Mouse (Mus musculus): ENCODE measurements around the gene Adcy9.
"Not testable (repeated sequence)": the region's sequence is repeated elsewhere in the genome, so short reads cannot be mapped to it uniquely, and the experiment has no call there.

Adcy9 gene

GRCm38 (mm10) chr16:4382406-4382805 lies 37.9 kb downstream of the Adcy9 start:
- in situ Hi-C loops (cut with MboI) = no loop called here

DNA sequence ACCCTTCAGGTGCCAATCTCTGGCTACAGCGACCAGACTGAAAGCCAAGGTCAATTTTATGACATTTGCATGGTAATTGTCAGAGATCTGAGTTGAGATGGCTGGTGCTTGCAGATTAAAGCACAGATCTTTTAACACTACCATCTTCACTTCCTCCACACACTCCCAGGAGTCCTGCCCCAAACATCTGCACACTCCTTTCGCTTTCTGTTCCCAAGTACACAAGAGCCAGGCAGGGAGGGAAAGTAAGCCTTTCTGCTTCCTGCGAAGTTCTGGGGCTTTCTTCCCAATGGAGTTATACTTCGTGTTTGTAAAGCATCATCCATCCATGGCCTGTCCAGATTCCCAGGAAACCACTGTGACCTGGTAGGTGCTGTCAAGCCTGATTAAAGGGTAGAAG lies 38.8 kb downstream of the Adcy9 start:
- in situ Hi-C loops (cut with MboI) = no loop called here

DNA sequence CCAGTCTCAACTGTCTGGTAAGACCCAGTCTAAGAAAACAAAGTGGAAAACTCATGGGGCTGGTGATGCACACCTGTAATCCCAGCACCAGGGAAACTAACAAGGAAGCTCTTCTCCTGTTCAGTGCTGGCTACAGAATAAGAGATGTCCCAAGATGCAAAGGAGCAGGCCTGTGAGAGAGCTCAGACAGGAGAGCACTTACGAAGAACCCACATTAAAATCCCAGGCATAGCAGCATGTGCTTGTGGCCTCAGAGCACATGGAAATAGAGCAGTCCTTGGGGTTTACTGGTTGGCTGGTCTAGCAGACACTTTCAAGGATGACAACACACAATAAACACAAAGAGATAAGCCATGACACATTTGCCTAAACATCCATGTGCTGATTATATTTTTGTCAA lies 41.5 kb downstream of the Adcy9 start:
- in situ Hi-C loops (cut with MboI) = no loop called here

DNA sequence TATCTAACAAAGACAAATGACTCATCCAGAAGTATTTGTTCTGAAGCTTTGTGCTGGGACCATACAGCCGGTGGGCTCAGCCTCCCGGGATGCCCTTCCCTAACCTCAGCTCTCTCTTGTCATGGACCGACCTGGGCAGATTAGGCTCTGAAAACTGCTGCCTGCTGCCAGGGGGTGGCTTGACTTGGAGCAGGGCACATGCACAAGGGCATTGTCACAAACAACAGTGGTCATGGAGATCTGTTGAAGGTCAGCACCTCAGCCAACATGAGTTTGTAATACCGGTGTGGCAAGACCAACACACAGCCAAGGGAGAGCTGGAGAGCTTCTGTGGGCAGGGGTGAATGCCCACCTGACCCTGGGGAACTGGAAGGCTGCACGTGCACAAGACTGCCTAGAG lies 42.7 kb downstream of the Adcy9 start:
- in situ Hi-C loops (cut with MboI) = no loop called here

DNA sequence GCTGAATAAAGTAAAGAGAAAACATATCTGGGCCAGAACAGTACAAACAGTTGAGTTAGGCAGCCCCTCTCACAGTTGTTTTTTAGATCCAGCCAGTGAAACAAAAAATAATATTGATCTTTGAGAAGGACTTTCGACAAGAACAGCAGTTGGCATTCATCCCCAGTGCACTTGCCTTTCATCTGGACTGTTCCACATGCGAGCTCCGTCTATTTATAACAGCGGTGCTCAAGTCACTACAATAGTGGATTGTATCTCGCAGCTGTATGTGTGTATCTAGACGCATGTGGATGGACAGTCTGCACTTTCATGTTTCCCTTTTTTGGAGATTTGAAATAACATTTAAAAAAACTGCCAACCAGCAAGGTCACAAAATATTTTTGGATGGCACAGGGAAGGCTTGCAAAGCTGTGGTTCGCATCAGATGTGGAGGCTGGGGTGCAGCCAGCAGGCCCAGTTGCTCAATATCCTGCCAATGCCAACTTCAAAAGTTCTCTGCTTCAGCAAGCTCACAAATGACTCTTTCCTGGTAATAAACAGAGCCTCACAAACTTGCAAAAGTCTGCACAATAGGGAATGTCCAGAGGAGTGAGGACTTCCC lies 45.4 kb downstream of the Adcy9 start:
- in situ Hi-C loops (cut with MboI) = no loop called here

DNA sequence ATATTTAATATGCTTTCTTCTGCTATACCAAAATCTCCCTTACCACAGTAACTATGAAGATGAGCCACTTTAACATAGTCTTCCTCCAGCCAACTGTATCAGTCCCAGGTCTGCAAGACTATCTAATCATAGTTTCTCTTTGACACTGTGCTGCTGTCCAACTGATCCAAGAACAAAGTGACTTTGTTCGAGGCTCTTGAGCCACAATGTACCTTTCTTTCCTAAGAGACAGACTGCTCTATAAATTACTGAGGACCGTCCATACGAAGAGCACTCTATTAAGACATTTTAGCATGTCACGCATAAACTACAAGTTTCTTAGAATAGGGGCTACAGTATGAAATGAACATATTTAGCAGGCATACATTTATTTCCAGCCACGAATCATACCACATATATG lies 46.0 kb downstream of the Adcy9 start:
- in situ Hi-C loops (cut with MboI) = no loop called here

DNA sequence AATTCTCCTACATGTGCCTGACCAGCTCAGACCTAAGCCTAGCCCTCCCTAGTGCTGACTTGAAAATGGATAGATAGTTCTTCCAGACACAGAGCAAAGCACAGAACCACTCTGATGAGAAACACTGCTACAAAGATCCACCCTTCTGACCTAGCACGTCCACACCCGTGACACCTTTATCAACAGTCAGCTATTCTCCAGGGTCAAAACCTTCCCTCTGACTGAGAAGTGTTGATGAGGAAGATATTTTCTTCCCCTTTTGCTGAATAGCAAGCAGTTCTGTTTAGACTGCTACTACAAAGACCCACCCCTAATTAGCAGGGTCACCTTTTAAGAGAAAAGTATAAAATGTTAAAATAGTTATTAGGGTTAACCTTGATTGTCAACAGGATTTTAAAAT lies 49.3 kb downstream of the Adcy9 start:
- in situ Hi-C loops (cut with MboI) = no loop called here

- in situ Hi-C loops (cut with MboI) = no loop called here
Measured at GRCm38 (mm10) chr16:4370141-4370541, 50.2 kb downstream of the Adcy9 start.

DNA sequence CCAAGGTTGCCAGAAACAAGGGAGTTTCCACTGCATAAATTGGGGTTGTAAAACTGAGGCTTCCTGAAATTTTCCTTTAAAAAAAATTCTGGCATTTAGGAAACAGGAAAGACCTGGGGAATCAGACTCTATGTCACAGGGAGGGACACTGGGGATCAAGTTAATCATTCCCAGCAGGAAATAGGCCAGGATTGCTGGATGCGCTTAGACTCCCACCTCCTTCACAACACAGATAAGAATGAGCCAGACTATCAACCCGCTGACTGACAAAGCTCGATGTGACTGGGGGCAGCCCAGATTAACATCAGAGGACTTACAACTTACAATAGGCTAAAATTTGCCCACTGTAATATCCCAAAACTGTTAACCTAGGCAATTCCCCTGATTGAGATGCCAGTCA lies 52.4 kb downstream of the Adcy9 start:
- in situ Hi-C loops (cut with MboI) = no loop called here

DNA sequence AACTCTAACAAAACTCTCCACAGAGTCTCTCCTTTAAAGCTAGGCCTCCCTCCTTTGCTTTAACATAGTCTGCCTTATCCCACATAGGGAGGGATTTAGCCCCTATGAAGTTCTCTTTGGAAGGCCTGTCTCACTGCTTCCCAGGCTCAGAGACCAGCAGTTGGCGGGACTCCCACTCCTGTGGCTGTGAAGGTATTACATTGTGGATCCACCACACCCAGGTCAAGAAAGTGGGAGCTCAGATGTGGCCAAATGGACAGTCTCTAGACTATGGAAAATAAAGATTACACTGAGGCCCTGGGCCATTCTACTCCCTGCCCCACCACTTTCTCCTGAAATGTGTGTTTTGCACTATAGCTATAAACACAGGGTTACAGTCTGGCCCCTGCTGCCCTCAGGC lies 53.0 kb downstream of the Adcy9 start:
- in situ Hi-C loops (cut with MboI) = no loop called here

- in situ Hi-C loops (cut with MboI) = no loop called here
Measured at GRCm38 (mm10) chr16:4366671-4367070, 53.6 kb downstream of the Adcy9 start.

DNA sequence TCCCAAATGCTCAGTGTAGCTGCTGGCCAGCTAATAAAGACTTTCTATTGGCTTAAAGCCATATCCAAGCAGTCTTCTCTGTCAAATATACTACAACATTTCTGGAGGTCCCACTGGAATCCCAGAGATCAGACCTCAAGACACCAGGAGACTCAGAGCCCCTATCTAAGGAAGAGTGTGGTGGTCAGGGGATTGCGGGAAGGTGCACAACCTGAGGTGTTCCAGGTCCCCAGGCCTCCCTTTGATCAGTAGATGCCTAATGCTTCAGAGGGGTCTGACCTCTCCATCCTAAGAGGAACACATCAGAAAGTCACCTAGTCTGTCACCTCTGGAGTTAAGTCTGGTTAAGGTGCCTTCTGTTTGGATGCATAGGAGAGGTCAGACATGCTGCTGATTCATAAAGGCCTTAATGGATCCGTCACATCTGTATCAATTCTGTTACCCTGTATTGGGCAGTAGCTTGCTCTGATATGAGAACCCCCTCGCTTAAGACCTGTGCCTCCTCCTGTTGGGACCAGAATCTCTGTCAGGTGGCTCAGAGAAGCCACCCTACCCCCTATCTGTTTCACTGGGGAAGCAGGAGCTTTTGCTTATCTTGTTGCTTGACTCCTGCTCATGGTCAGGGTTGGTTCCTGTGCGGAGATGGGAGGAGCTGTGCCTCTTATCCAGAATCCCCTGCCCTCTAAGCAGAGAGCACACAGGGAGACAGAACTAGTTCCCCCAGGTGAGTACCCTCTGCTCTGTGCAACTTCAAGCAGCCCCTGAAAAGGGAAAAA lies 56.8 kb downstream of the Adcy9 start:
- in situ Hi-C loops (cut with MboI) = no loop called here

GRCm38 (mm10) chr16:4355260-4356043 lies 64.8 kb downstream of the Adcy9 start:
- in situ Hi-C loops (cut with MboI) = no loop called here

GRCm38 (mm10) chr16:4342579-4342978 lies 77.7 kb downstream of the Adcy9 start:
- in situ Hi-C loops (cut with MboI) = no loop called here

GRCm38 (mm10) chr16:4341316-4342062 lies 78.8 kb downstream of the Adcy9 start:
- in situ Hi-C loops (cut with MboI) = no loop called here

DNA sequence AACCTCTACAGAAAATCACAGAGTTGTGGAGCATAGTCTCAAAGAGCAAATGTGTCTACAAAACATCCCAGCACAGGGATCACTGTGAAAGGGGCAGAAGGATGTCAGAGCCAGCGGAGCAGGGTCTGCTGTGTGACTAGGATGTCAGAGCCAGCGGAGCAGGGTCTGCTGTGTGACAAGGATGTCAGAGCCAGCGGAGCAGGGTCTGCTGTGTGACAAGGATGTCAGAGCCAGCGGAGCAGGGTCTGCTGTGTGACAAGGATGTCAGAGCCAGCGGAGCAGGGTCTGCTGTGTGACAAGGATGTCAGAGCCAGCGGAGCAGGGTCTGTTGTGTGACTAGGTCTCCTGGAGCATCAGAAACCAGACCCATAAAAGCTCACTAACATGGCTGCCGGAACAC lies 81.1 kb downstream of the Adcy9 start:
- in situ Hi-C loops (cut with MboI) = not testable (repeated sequence)

DNA sequence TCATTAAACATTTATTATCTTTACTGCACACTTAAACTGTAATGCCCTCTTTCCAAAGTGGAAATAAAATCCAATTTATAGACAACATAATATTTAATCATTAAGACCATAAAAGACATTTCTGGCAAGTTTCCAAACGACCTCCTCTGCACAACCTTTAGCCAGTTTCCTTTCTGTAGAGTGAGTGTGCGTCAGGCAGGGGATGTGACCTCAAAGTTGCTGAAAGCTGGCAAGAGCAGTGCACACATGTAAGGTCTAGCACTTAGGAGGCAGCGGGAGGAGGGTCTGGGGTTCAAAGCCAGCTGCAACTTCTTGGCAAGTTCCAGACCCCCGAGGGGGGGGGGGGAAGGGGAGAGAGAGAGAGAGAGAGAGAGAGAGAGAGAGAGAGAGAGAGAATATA lies 83.0 kb downstream of the Adcy9 start:
- in situ Hi-C loops (cut with MboI) = no loop called here

DNA sequence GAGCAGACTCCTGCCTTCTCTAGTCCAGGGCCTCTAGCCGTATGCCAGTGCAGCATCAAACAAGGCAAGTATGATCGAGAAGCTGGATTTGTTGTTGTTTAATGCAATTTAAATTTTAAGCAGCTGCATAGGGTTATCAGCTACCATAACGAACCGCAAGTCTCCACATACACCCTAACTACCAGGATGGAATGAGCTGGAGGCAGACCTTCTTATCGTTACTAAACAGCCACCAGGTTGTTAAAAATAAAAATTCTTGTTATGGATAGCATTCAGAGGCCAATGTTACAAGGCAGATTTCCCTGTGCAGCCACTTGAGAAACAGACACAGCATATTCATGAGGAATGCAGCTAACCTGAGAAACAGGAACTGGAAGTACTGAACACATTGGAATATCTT lies 86.5 kb downstream of the Adcy9 start:
- in situ Hi-C loops (cut with MboI) = no loop called here

GRCm38 (mm10) chr16:4333371-4333770 lies 86.9 kb downstream of the Adcy9 start:
- in situ Hi-C loops (cut with MboI) = no loop called here

DNA sequence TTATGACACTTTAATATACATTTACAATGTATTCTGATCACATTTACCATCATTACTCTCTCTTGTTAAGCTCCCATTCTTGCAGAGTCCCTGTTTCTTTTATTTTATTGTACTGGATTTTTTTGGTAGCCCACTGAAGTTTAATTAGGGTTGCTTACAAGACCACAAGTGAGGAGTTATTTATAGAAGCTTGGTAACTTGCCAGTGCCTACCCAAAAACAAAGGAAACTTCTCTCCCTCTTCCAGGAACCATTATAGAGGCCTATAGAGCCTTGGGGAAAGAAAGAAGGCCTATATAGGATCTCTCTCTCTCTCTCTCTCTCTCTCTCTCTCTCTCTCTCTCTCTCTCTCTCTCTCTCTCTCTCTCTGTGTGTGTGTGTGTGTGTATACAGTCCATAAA lies 93.2 kb downstream of the Adcy9 start:
- in situ Hi-C loops (cut with MboI) = no loop called here

DNA sequence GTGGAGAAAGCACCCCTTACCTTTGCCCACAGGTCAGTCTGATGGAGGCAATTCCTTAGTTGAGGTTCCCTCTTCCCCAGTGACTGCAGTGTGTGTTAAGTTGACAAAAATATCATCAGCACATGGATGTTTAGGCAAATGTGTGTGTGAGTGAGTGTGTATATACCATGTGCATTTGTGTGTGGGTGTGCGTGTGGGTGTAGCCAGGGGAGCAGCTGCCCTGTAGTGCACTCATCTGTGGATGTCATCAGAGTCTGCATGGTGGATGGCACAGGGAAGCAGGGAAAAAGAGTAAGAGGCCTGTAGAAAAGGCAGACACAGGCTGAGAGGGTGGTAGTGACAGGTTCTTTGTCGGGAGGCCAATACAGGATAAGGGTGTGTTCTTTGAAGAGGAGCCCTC lies 94.5 kb downstream of the Adcy9 start:
- in situ Hi-C loops (cut with MboI) = no loop called here

DNA sequence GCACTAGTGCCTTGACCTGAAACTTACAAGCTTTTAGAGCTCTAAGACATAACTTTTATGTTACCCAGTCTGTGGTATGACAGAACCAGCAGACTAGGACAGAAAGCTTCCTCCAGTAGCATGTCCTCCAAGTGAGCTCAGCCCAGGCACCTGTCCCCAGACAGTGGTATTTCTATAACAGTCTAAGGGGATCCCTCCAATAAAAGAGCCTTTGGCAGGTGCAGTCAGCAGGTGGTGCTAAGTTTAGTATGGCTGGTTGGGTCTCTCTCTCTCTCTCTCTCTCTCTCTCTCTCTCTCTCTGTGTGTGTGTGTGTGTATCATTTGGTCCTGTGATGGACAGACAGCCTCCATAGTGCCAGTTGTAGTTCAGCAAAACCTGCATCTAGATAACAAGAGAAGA lies 95.3 kb downstream of the Adcy9 start:
- in situ Hi-C loops (cut with MboI) = no loop called here
